Mouse (Mus musculus) midbrain, embryonic 13.5 days (tissue): ENCODE results near the gene Hamp. TPM values are rescaled to one million over a fixed set of nuclear protein-coding genes. Genes with fewer than 3 reads are reported as not detected.

ENCODE experiments used
- ATAC-seq: fragments of 200-750 bp; cut with Nextera tagmentation; 2 replicates; pipeline ENCODE4 v1.8.0; 2017; ENCODE audit warnings: mild to moderate bottlenecking, moderate TSS enrichment, moderate library complexity
- H3K27ac ChIP-seq: fragments of 300-500 bp; sonication (generic); 2 replicates; pipeline ENCODE4 v1.5.1; 2015; ENCODE audit warnings: inconsistent platforms, mild to moderate bottlenecking, moderate library complexity
- H3K27me3 ChIP-seq: fragments of 300-500 bp; sonication (generic); 2 replicates; pipeline ENCODE4 v1.6.1; 2015; ENCODE audit warnings: mild to moderate bottlenecking, inconsistent platforms
- H3K36me3 ChIP-seq: fragments of 300-500 bp; sonication (generic); 2 replicates; pipeline ENCODE4 v1.6.1; 2015; ENCODE audit warnings: mild to moderate bottlenecking, inconsistent platforms
- H3K4me1 ChIP-seq: fragments of 300-500 bp; sonication (generic); replicated peaks from 2 replicates; pipeline ENCODE4 v1.6.1; 2015; ENCODE audit warnings: inconsistent platforms
- H3K4me2 ChIP-seq: fragments of 300-500 bp; sonication (generic); replicated peaks from 2 replicates; pipeline ENCODE4 v1.6.1; 2015; ENCODE audit warnings: moderate library complexity, mild to moderate bottlenecking, inconsistent platforms
- H3K4me3 ChIP-seq: fragments of 300-500 bp; sonication (generic); replicated peaks from 2 replicates; pipeline ENCODE4 v1.5.1; 2015; ENCODE audit warnings: mild to moderate bottlenecking, inconsistent platforms
- H3K9ac ChIP-seq: fragments of 300-500 bp; sonication (generic); replicated peaks from 2 replicates; pipeline ENCODE4 v1.6.1; 2015; ENCODE audit warnings: mild to moderate bottlenecking, inconsistent platforms
- H3K9me3 ChIP-seq: fragments of 300-500 bp; sonication (generic); 2 replicates; pipeline ENCODE4 v1.6.1; 2016; ENCODE audit warnings: mild to moderate bottlenecking, inconsistent platforms
- WGBS: fragments of 180-500 bp; shearing (Covaris S2); methylation state at CpG from one replicate; pipeline ENCODE4 v1.1.7; 2015; 5-methylcytosine and 5-hydroxymethylcytosine counted together
- polyA plus RNA-seq: library from polyadenylated mRNA; unstranded; fragments of >200 nt; fragmentation: Nextera tagmentation; extraction: Ambion mirVana; gene quantifications from 2 replicates; pipeline ENCODE4 v1.2.1, GENCODE M21; 2015

Gene Hamp
- not detected in 2 replicates for polyA plus RNA-seq

DNA sequence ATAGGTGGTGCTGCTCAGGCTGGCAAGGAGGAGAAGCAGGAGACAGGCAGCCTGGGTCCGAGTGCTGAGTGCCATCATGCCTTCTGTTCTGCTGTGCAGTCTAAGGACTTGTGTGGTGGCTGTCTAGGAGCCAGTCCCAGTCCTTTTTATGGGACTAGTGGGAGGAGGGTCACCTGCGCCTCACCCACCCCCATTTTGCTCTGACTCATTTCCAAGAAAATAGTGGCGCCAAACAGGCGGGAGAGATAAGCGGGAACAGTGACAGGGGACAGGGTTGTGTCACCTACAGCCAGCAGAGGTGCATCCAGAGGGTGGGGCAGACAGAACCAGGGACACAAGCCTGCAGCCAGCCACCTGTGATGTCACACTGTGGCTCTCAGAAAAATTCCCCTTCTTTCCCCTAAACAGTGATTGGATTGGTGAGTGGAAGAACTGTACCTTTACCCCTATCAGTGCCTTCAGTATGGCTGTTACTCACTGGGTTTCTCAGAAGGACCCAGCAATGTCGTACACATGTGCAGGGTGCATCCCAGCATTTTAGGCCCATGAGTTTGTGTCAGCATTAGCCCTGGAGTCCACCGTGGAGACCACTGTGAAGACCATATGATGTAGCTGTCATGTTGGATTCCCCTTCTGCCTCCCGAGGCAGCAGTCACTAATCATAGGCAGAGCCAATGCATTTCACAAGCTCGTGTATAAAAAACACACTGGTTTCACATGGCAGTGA is at the start of gene Hamp:
TSS of gene Hamp (minus strand) at position 124 of the 727 bp plus-strand sequence.
- no peak for ATAC-seq
- Histone ChIP-seq H3K9ac (no peak within 1 kb of the TSS), H3K4me3 (no peak within 1 kb of the TSS), H3K27ac (no peak within 1 kb of the TSS), H3K4me2 (no peak within 1 kb of the TSS), H3K36me3 (peaks cover 20% of the 10 kb centered on the region), H3K9me3 (no peaks in the 10 kb centered on the region), H3K27me3 (no peaks in the 10 kb centered on the region), H3K4me1 (no peaks in the 10 kb centered on the region)
- WGBS, result 74% methylated on average over 9 of the region's 9 CpGs

GRCm38 (mm10) chr7:30992148-30992547 is 48.3 kb upstream of the Hamp start:
- no peak overlapping the region for H3K27ac ChIP-seq
- no peaks in the 10 kb centered on the region for H3K27me3 ChIP-seq
- H3K4me1 ChIP-seq, result no peaks in the 10 kb centered on the region
- no peak overlapping the region for H3K4me3 ChIP-seq
- peaks cover 5% of the 10 kb centered on the region; the same call in 1 of the 2 replicates for H3K9me3 ChIP-seq
- no peaks in the 10 kb centered on the region for H3K36me3 ChIP-seq
- WGBS, result 83% methylated on average over 5 of the region's 5 CpGs
- no peak overlapping the region for H3K4me2 ChIP-seq
- ATAC-seq, result no peak
- no peak overlapping the region for H3K9ac ChIP-seq

- H3K4me3 ChIP-seq, result no peak overlapping the region
- H3K27ac ChIP-seq, result no peak overlapping the region
- H3K9me3 ChIP-seq, result no peaks in the 10 kb centered on the region
- H3K9ac ChIP-seq, result no peak overlapping the region
- WGBS, result 89% methylated on average over 4 of the region's 4 CpGs
- H3K27me3 ChIP-seq, result no peaks in the 10 kb centered on the region
- H3K36me3 ChIP-seq, result no peaks in the 10 kb centered on the region
- H3K4me1 ChIP-seq, result no peaks in the 10 kb centered on the region
- ATAC-seq, result no peak
- no peak overlapping the region for H3K4me2 ChIP-seq
These were observed 44.8 kb upstream of the Hamp start for GRCm38 (mm10) chr7:30988519-30989162.

GRCm38 (mm10) chr7:30985357-30985756 is 41.5 kb upstream of the Hamp start:
- no peaks in the 10 kb centered on the region for H3K4me1 ChIP-seq
- no peaks in the 10 kb centered on the region for H3K9me3 ChIP-seq
- H3K9ac ChIP-seq, result no peak overlapping the region
- no peak for ATAC-seq
- H3K27ac ChIP-seq, result no peak overlapping the region
- 84% methylated on average over 9 of the region's 9 CpGs for WGBS
- H3K27me3 ChIP-seq, result no peaks in the 10 kb centered on the region
- no peaks in the 10 kb centered on the region for H3K36me3 ChIP-seq
- H3K4me3 ChIP-seq, result no peak overlapping the region
- no peak overlapping the region for H3K4me2 ChIP-seq

DNA sequence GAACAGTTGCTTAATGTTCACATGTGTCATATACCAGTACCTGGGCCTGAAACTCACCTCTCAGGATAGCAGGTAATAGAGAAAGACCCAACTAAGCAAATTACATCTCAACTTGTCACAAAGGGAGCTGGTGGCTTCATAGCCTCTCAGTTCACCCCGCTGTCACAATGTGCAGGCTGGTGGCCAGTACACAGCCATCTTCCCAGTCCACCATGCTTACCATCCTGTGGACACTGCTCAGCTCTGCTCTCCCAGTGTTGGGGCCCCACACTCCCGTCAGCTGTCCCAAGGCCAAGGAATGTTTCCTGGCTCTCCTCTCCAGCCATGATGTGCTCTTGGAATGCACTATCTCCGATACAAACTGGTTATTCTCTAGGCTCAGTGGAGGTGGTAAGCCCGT is 37.9 kb upstream of the Hamp start:
- 92% methylated on average over 4 of the region's 4 CpGs for WGBS
- H3K9ac ChIP-seq, result no peak overlapping the region
- H3K27me3 ChIP-seq, result no peaks in the 10 kb centered on the region
- no peak overlapping the region for H3K4me2 ChIP-seq
- no peak for ATAC-seq
- H3K4me3 ChIP-seq, result no peak overlapping the region
- H3K36me3 ChIP-seq, result no peaks in the 10 kb centered on the region
- no peak overlapping the region for H3K27ac ChIP-seq
- H3K4me1 ChIP-seq, result no peaks in the 10 kb centered on the region
- H3K9me3 ChIP-seq, result no peaks in the 10 kb centered on the region

DNA sequence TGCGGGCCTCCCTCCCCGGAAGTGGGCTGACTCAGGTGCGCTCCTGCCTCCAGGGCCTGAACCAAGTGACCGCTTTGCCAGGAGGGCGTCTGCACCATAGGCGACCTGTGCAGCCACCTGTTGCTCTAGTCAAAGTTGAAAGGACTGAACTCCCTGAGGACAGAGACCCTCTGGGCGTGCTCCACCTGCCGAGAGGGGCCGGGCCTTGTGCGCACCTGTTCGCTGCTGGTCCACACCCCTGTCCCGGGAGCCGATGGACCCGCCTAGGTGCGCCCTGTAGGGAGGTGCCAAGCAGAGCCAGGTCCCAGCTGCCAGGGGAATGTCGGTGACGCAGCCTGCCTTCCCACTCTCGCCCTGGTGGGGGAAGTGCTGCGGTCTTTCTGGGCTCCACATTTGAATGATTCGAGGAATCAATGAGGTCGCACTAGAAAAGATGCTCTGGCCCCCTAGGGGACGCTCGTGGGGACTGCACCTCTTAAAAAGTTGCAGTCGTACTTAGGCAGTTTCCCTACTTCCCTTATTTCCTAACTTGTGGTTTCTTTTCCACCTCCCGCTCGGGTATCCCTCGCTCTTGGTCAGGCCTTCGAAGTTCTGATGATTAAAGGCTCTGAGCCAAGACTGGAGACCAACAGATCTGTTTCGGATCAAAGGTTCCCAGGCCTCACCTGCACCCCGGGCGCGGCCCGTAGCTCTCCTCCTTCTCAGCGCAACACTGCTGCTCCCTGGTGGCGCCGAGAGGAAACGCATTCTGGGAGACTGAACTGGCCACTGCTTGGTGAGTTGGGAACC is 29.9 kb upstream of the Hamp start, which contains the start of gene Fam187b:
TSS of gene Fam187b (plus strand) at position 290 of the 789 bp plus-strand sequence.
- Histone ChIP-seq H3K4me3 (peak within 1 kb of the TSS; percentile 35), H3K9me3 (no peaks in the 10 kb centered on the region), H3K4me2 (peak within 1 kb of the TSS; percentile 54), H3K27ac (no peak within 1 kb of the TSS), H3K36me3 (no peaks in the 10 kb centered on the region), H3K9ac (0 out of 2 replicates have a peak within 1 kb of the TSS, but pooled peaks have one; percentile 19), H3K4me1 (peaks cover 12% of the 10 kb centered on the region), H3K27me3 (peaks cover 23% of the 10 kb centered on the region)
- ATAC-seq, result peak; percentile 85
- WGBS, result under 1% methylated on average over 37 of the region's 37 CpGs

DNA sequence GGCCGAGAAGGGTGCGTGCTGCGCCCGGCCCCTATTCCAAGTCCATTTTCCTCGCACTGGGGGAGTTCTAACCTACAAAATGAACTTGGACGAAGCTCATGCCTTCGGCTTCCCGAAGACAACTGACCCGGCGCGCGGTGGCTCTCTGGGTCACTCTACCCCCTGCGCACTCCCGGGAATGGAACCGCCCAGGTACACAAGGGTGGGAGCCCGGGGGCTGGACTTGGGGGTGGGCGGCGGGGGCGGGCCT is 29.3 kb upstream of the Hamp start, which contains the start of gene Lsr:
TSS of gene Lsr (minus strand) at position 214 of the 250 bp plus-strand sequence.
- peaks cover 12% of the 10 kb centered on the region for H3K4me1 ChIP-seq
- no peaks in the 10 kb centered on the region for H3K36me3 ChIP-seq
- ATAC-seq, result no peak; the same call in 1 of the 2 replicates
- H3K4me3 ChIP-seq, result peak within 1 kb of the TSS; percentile 35
- H3K9ac ChIP-seq, result 0 out of 2 replicates have a peak within 1 kb of the TSS, but pooled peaks have one; percentile 19
- H3K4me2 ChIP-seq, result peak within 1 kb of the TSS; percentile 54
- H3K27ac ChIP-seq, result no peak within 1 kb of the TSS
- H3K27me3 ChIP-seq, result peaks cover 23% of the 10 kb centered on the region
- WGBS, result under 1% methylated on average over 19 of the region's 19 CpGs
- H3K9me3 ChIP-seq, result no peaks in the 10 kb centered on the region

GRCm38 (mm10) chr7:30972426-30973250 is 28.8 kb upstream of the Hamp start:
- 3% methylated on average over 41 of the region's 41 CpGs for WGBS
- ATAC-seq, result peak; percentile 9; the same call in 1 of the 2 replicates
- Histone ChIP-seq H3K27me3 (peaks cover 23% of the 10 kb centered on the region), H3K36me3 (no peaks in the 10 kb centered on the region), H3K4me3 (peak overlapping the region; percentile 35), H3K9ac (0 out of 2 replicates have a peak overlapping the region, but pooled peaks have one; percentile 6), H3K4me2 (peak overlapping the region; percentile 54), H3K4me1 (peaks cover 12% of the 10 kb centered on the region), H3K9me3 (no peaks in the 10 kb centered on the region), H3K27ac (no peak overlapping the region)

GRCm38 (mm10) chr7:30971901-30972300 is 28.1 kb upstream of the Hamp start:
- Histone ChIP-seq H3K9ac (no peak overlapping the region), H3K4me1 (peaks cover 12% of the 10 kb centered on the region), H3K36me3 (no peaks in the 10 kb centered on the region), H3K4me2 (peak overlapping the region; percentile 54), H3K9me3 (no peaks in the 10 kb centered on the region), H3K27me3 (peaks cover 23% of the 10 kb centered on the region), H3K4me3 (no peak overlapping the region), H3K27ac (no peak overlapping the region)
- no peak for ATAC-seq
- 92% methylated on average over 15 of the region's 15 CpGs for WGBS

GRCm38 (mm10) chr7:30969174-30969573 is 25.3 kb upstream of the Hamp start:
- Histone ChIP-seq H3K27ac (no peak overlapping the region), H3K36me3 (no peaks in the 10 kb centered on the region), H3K4me2 (no peak overlapping the region), H3K4me1 (peaks cover 12% of the 10 kb centered on the region), H3K9me3 (no peaks in the 10 kb centered on the region), H3K9ac (no peak overlapping the region), H3K4me3 (no peak overlapping the region), H3K27me3 (peaks cover 23% of the 10 kb centered on the region)
- ATAC-seq, result no peak
- 96% methylated on average over 4 of the region's 4 CpGs for WGBS

DNA sequence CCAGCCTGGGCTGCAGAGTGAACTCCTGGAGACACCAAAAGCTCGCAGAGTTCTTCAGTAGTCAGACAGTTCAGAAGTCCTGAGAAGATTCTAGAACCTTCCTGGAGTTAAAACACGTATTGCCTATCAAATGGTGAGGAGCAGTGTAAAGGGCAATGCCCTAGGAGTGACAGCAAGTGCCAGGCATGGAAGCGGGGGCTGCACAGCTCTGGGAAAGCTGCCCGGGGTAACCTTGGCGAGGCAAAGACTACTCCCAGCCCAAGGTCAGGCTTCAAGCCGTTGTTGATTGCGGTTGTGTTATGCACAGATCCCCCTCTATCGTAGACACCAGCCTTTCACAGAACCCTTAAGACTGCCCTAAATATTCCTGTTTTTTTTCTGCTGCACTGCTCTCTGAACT is 24.8 kb upstream of the Hamp start:
- 95% methylated on average over 8 of the region's 8 CpGs for WGBS
- ATAC-seq, result no peak
- Histone ChIP-seq H3K27me3 (peaks cover 21% of the 10 kb centered on the region), H3K4me2 (no peak overlapping the region), H3K4me3 (no peak overlapping the region), H3K27ac (no peak overlapping the region), H3K36me3 (no peaks in the 10 kb centered on the region), H3K4me1 (peaks cover 8% of the 10 kb centered on the region), H3K9ac (no peak overlapping the region), H3K9me3 (no peaks in the 10 kb centered on the region)
